Mouse (Mus musculus): ENCODE results near the gene Tbck.

Gene Tbck

DNA sequence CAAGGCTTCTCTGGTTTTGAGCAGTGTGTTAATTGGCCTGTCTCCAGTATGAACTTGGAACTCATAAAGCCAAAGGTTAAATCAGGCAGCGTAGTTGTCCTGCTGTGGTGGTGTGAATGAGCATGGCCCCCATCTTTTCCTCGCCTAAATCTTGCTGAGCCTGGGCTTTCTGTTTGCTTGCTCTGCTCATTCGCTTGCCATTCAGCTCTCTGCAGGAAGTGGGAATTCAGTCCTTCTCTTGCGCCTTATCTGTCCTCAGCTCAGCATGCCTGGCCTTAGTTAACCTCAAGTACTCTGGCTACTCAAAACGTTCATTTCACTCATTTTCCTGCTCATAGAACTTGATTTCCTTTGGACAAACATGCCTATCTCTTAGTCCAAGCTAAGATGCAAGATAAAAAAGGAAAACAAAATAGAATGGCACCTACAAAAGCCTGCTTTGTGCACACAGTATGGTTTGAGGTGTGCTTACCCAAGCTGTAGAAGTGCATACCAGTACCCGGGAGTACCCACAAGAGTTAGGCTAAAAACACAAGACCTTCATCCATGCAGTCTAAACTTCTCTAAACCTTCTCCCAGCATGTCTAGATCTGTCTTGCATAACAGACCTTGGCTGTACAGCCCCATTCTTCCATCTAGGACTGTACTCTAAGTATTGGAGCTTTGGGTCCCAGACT, 151.3 kb downstream of the Tbck start:
- DNase-seq (ENCODE audit: low spot score in 2 of 2): no peak

- no peak for DNase-seq (ENCODE audit: low spot score in 2 of 2)
Measured at GRCm38 (mm10) chr3:132837134-132837533, 153.2 kb downstream of the Tbck start.

DNA sequence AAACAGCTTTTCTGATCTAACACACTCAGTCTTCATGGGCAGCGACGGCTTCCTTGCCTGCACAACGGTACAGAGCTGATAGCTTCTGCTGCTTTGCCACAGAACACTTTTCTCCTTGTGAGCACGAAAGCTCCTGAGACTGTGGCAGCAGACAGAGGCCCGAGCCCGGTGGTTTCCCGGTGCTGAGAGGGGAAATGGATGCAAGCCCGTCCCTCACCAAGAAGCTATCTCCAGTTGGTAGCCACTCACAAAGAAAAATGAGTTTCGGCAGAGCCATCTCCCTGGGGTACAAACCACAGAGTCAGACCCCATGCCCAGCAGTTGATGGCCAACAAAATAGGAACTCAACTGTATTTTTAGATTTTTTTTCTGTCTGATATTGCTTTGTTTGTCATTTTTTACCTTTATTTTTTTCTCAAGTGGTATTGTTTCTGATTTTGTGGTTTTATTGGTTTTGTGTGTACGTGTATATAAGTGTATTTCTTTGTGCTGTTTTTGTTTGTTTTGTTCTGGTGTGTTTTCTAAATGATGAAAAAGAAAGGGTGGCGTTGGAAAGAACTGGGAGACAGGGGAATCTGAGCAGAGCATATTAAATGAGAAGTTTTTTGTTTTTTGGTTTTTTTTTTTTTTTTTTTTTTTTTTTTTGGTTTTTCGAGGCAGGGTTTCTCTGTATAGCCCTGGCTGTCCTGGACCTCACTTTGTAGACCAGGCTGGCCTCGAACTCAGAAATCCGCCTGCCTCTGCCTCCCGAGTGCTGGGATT, 154.9 kb downstream of the Tbck start:
- no peak for DNase-seq (ENCODE audit: low spot score in 2 of 2)

- DNase-seq (ENCODE audit: low spot score in 2 of 2): no peak
Measured at GRCm38 (mm10) chr3:132839516-132839915, 155.6 kb downstream of the Tbck start.

GRCm38 (mm10) chr3:132842676-132843075, 158.7 kb downstream of the Tbck start:
- DNase-seq (ENCODE audit: low spot score in 2 of 2): no peak

GRCm38 (mm10) chr3:132849669-132850068, 165.7 kb downstream of the Tbck start:
- DNase-seq (ENCODE audit: low spot score in 2 of 2): no peak

GRCm38 (mm10) chr3:132850431-132850830, 166.5 kb downstream of the Tbck start:
- no peak for DNase-seq (ENCODE audit: low spot score in 2 of 2)

- DNase-seq (ENCODE audit: low spot score in 2 of 2): no peak
Measured at GRCm38 (mm10) chr3:132851417-132851816, 167.5 kb downstream of the Tbck start.

- no peak for DNase-seq (ENCODE audit: low spot score in 2 of 2)
Measured at GRCm38 (mm10) chr3:132851841-132852728, 168.1 kb downstream of the Tbck start.

DNA sequence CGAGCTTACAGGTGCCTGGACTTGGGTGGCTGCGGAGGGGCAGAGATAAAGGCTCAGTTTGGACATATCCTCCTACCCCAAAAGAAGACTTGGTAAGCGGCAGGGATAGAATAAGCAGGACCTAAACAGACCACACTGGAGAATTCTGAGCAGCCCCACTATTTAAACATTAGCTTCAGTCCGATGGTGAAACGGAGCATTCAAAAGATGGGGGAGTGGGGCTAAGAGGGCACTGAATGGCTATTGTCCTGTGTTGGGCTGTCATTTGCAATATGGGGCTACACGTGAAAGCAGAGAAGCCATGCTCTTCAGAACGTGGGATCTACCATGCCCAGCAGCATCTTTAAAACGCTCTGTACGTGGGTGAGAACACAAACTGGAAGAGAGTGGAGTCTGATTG, 170.3 kb downstream of the Tbck start:
- DNase-seq (ENCODE audit: low spot score in 2 of 2): no peak

- no peak for DNase-seq (ENCODE audit: low spot score in 2 of 2)
Measured at GRCm38 (mm10) chr3:132855458-132856212, 171.7 kb downstream of the Tbck start.

GRCm38 (mm10) chr3:132856651-132857050, 172.7 kb downstream of the Tbck start:
- DNase-seq (ENCODE audit: low spot score in 2 of 2): no peak

- DNase-seq (ENCODE audit: low spot score in 2 of 2): no peak
Measured at GRCm38 (mm10) chr3:132858849-132859248, 174.9 kb downstream of the Tbck start.

GRCm38 (mm10) chr3:132859573-132859972, 175.6 kb downstream of the Tbck start:
- DNase-seq (ENCODE audit: low spot score in 2 of 2): no peak

DNA sequence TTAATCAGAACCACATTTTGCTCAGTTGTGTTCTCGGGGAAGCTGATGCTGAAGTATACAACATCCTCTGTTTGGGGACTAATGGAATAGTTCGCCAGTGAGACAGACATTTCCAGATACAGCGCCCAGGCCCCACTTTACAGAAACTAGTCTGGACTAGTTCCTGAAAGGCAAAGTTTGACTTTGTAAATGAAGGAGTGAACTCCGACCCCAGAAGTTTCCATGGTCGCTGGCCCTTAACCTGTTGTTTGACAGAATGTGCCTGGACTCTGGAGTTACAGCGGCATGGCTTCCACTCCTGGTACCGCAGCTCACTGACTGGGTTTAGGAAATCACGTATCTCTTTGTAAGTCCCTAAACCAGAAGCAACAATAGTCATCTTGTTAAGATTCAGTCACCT, 176.9 kb downstream of the Tbck start:
- DNase-seq (ENCODE audit: low spot score in 2 of 2): no peak

DNA sequence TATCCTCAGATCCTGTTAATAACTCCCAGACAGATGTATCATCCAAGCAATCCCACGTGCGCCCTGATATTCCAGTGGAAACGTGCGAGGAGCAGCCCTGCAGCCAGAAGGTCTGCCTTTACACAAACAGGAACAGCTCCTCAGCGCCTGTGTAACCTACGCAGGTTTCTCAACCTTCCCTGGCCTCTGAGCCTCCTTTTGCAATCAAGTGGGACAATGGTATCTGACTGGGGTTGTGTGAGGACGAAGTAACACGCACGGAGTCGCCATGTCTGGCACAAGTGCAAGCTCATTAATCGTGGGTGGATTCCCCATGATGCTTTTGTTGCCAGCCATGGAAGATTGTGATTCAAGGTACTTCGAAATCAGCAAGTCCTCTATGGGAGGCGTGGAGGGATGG, 179.9 kb downstream of the Tbck start:
- DNase-seq (ENCODE audit: low spot score in 2 of 2): no peak

DNA sequence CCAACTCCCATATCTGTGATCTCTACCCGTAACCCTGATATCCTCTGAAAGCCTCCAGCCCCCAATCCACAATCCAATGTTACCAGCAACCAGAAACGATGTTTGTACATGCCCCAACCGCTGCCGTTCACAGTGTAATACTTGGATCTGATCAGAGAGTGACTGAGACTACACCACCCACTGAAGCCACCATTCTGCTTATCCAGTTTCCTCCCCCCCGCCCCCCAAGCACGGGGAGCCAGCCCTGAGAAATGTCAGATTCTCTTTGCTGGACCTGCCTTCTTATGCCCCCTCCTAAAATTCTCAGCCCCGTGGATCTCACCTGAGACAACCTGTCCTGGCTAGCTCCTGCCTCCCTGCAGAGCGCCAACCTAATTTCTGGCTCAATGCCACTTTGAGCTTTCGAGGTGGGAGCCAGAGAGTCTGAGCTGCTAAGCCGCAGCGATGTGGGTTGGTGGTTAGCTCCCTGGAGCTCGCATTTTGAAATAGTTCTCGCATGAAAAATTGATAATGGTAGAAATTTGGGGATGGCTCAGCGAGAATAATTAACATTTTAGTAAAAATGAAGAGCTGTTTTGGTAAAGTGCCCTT, 180.5 kb downstream of the Tbck start:
- DNase-seq (ENCODE audit: low spot score in 2 of 2): no peak

- no peak for DNase-seq (ENCODE audit: low spot score in 2 of 2)
Measured at GRCm38 (mm10) chr3:132864986-132865385, 181.0 kb downstream of the Tbck start.

- no peak for DNase-seq (ENCODE audit: low spot score in 2 of 2)
Measured at GRCm38 (mm10) chr3:132865596-132865995, 181.7 kb downstream of the Tbck start.

GRCm38 (mm10) chr3:132866984-132867383, 183.0 kb downstream of the Tbck start:
- DNase-seq (ENCODE audit: low spot score in 2 of 2): no peak

GRCm38 (mm10) chr3:132868838-132869237, 184.9 kb downstream of the Tbck start:
- DNase-seq (ENCODE audit: low spot score in 2 of 2): no peak

Data from frontal cortex, postnatal 14 days (tissue).